Mouse (Mus musculus): ENCODE measurements at regions not wholly inside any gene's neighbourhood (a gene's known extent, or its start where the extent isn't known, plus 50 kb on each side); places are given as distances from the start of the nearest gene placed in this dataset.

- Histone ChIP-seq H3K27ac (replicated peaks) (no peak overlapping the region), H3K4me1 (replicated peaks) (no peaks in the 10 kb centered on the region), H3K4me3 (no peak overlapping the region), H3K9me3 (no peaks in the 10 kb centered on the region), H3K36me3 (no peaks in the 10 kb centered on the region), H3K4me2 (no peak overlapping the region), H3K27me3 (no peaks in the 10 kb centered on the region), H3K9ac (no peak overlapping the region)
- WGBS = 84% methylated on average over 4 of the region's 4 CpGs
- no peak for ATAC-seq (ENCODE audit: low FRiP score, low read depth)
These were observed 250.2 kb upstream of the Fshr start for GRCm38 (mm10) chr17:89450724-89451123.

- H3K36me3 ChIP-seq = no peaks in the 10 kb centered on the region
- H3K9me3 ChIP-seq = no peaks in the 10 kb centered on the region
- ATAC-seq (ENCODE audit: low FRiP score, low read depth) = no peak
These were observed 248.9 kb upstream of the Fshr start for GRCm38 (mm10) chr17:89449391-89449790.

DNA sequence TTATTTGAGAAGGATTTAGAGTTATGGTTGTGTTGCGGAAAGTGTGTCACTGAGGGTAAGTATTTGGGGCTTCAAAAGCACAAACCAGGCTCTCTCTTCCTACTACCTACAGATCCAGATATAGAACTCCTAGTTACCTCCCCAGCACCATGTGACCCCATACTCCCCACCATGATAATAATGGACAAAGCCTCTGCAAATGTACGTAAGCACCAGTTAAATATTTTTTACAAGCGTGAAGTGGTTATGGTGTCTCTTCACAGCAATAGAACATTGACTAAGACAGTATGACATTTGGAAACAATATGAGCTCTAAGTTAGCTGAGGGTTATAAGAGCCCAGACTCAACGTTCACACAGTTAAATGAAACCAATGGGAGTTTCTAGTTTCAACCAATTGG, 233.8 kb upstream of the Fshr start:
- Histone ChIP-seq H3K4me1 (replicated peaks) (no peaks in the 10 kb centered on the region), H3K27ac (replicated peaks) (no peak overlapping the region), H3K27me3 (no peaks in the 10 kb centered on the region), H3K9me3 (no peaks in the 10 kb centered on the region), H3K4me2 (no peak overlapping the region), H3K9ac (no peak overlapping the region), H3K36me3 (no peaks in the 10 kb centered on the region), H3K4me3 (no peak overlapping the region)
- 92% methylated on average over 4 of the region's 4 CpGs for WGBS
- no peak for ATAC-seq (ENCODE audit: low FRiP score, low read depth)

More at GRCm38 (mm10) chr17:89449391-89449790, 248.9 kb upstream of the Fshr start:
- Histone ChIP-seq H3K4me2 (no peak overlapping the region), H3K4me1 (replicated peaks) (no peaks in the 10 kb centered on the region), H3K4me3 (no peak overlapping the region), H3K9ac (no peak overlapping the region), H3K27ac (replicated peaks) (no peak overlapping the region), H3K27me3 (no peaks in the 10 kb centered on the region)

GRCm38 (mm10) chr17:89410026-89410425, 209.6 kb upstream of the Fshr start:
- H3K27ac ChIP-seq (replicated peaks) = no peak overlapping the region
- 91% methylated on average over 1 of the region's 1 CpGs for WGBS

GRCm38 (mm10) chr17:89405589-89405988, 205.1 kb upstream of the Fshr start:
- Histone ChIP-seq H3K27ac (replicated peaks) (no peak overlapping the region), H3K9me3 (no peaks in the 10 kb centered on the region), H3K4me3 (no peak overlapping the region), H3K27me3 (no peaks in the 10 kb centered on the region), H3K36me3 (no peaks in the 10 kb centered on the region), H3K4me1 (replicated peaks) (no peaks in the 10 kb centered on the region), H3K9ac (no peak overlapping the region), H3K4me2 (no peak overlapping the region)
- no peak for ATAC-seq (ENCODE audit: low FRiP score, low read depth)
- WGBS = 67% methylated on average over 2 of the region's 2 CpGs

More at GRCm38 (mm10) chr17:89410026-89410425, 209.6 kb upstream of the Fshr start:
- H3K36me3 ChIP-seq = no peaks in the 10 kb centered on the region
- no peaks in the 10 kb centered on the region for H3K4me1 ChIP-seq (replicated peaks)
- H3K27me3 ChIP-seq = no peaks in the 10 kb centered on the region
- no peak overlapping the region for H3K9ac ChIP-seq
- no peak overlapping the region for H3K4me3 ChIP-seq
- no peak overlapping the region for H3K4me2 ChIP-seq
- ATAC-seq (ENCODE audit: low FRiP score, low read depth) = no peak
- no peaks in the 10 kb centered on the region for H3K9me3 ChIP-seq

- no peak overlapping the region for H3K4me2 ChIP-seq
- ATAC-seq (ENCODE audit: low FRiP score, low read depth) = no peak
- H3K36me3 ChIP-seq = no peaks in the 10 kb centered on the region
- no peak overlapping the region for H3K9ac ChIP-seq
- no peaks in the 10 kb centered on the region for H3K4me1 ChIP-seq (replicated peaks)
- H3K4me3 ChIP-seq = no peak overlapping the region
- H3K9me3 ChIP-seq = no peaks in the 10 kb centered on the region
- H3K27ac ChIP-seq (replicated peaks) = no peak overlapping the region
- H3K27me3 ChIP-seq = no peaks in the 10 kb centered on the region
These were observed 156.8 kb upstream of the Fshr start for GRCm38 (mm10) chr17:89357241-89357640.

GRCm38 (mm10) chr17:89340497-89341205, 140.2 kb upstream of the Fshr start:
- no peak for ATAC-seq (ENCODE audit: low FRiP score, low read depth)
- Histone ChIP-seq H3K4me2 (no peak overlapping the region), H3K36me3 (no peaks in the 10 kb centered on the region), H3K9me3 (no peaks in the 10 kb centered on the region), H3K9ac (no peak overlapping the region), H3K4me3 (no peak overlapping the region), H3K27me3 (no peaks in the 10 kb centered on the region), H3K4me1 (replicated peaks) (no peaks in the 10 kb centered on the region), H3K27ac (replicated peaks) (no peak overlapping the region)
- WGBS = 54% methylated on average over 8 of the region's 8 CpGs

DNA sequence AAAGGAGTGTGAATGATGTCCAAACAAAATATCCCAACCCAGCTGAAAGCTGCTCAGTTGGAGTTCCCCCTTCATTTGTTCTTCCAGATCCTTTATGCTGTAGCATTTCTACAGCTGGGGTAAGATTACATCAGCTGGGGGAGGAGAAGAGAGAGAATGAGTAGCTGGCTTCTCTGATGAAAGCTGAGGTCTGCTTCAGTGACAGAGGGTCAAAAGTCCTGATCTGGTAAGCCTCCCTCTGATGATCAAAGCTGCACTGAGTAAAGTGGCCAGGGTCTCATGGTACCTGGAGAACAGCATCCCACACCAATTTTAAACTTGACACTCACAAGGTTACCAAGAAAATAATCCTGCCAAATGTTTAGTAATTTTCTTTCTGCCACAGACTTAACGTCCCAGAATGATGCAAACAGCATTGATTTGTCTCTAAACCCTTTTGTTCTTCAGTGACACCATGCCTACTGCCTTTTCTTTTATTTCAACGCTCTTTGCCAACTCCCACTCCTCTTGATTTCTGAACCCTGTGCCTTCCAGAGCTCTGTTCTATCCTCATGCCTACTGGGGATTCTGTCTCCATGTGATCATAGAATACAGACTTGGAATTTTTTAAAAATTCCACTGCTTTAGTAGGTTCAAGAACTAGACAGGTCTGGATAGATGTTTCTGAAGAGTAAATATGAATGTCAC, 119.3 kb upstream of the Fshr start:
- no peak for ATAC-seq (ENCODE audit: low FRiP score, low read depth)
- Histone ChIP-seq H3K27me3 (no peaks in the 10 kb centered on the region), H3K9ac (no peak overlapping the region), H3K4me1 (replicated peaks) (no peaks in the 10 kb centered on the region), H3K36me3 (no peaks in the 10 kb centered on the region), H3K4me2 (no peak overlapping the region), H3K4me3 (no peak overlapping the region), H3K9me3 (no peaks in the 10 kb centered on the region), H3K27ac (replicated peaks) (no peak overlapping the region)
- WGBS = 49% methylated on average over 2 of the region's 2 CpGs

- no peaks in the 10 kb centered on the region for H3K27me3 ChIP-seq
- no peak for ATAC-seq (ENCODE audit: low FRiP score, low read depth)
- H3K36me3 ChIP-seq = no peaks in the 10 kb centered on the region
- no peak overlapping the region for H3K27ac ChIP-seq (replicated peaks)
- WGBS = 95% methylated on average over 1 of the region's 1 CpGs
- H3K9me3 ChIP-seq = no peaks in the 10 kb centered on the region
- H3K4me2 ChIP-seq = no peak overlapping the region
- no peak overlapping the region for H3K4me3 ChIP-seq
- H3K4me1 ChIP-seq (replicated peaks) = no peaks in the 10 kb centered on the region
- no peak overlapping the region for H3K9ac ChIP-seq
These were observed 117.9 kb upstream of the Fshr start for GRCm38 (mm10) chr17:89318356-89318755.

DNA sequence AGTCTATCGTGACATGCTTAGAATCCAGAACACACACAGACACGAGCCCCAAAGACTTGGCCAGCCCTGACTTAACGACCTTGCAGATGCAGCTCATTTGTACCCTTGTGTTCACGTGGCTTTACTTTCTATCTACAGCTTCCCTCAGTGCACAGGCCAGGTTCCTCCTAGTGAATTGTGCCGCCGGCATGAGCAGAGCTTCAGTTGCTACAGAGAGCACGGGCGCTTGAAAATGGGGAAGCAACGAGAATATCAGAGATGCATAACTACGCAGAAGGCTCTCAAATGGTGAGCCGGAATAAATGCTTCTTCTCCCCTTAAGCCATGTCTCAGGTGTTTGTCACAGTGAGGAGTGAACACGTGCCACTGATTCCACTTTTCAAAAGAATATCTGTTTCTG, 110.7 kb upstream of the Fshr start:
- H3K9ac ChIP-seq = no peak overlapping the region
- H3K9me3 ChIP-seq = no peaks in the 10 kb centered on the region
- H3K27ac ChIP-seq (replicated peaks) = no peak overlapping the region
- WGBS = 90% methylated on average over 12 of the region's 12 CpGs
- H3K4me2 ChIP-seq = no peak overlapping the region
- no peaks in the 10 kb centered on the region for H3K36me3 ChIP-seq
- no peak for ATAC-seq (ENCODE audit: low FRiP score, low read depth)
- no peak overlapping the region for H3K4me3 ChIP-seq
- no peaks in the 10 kb centered on the region for H3K4me1 ChIP-seq (replicated peaks)
- H3K27me3 ChIP-seq = no peaks in the 10 kb centered on the region

DNA sequence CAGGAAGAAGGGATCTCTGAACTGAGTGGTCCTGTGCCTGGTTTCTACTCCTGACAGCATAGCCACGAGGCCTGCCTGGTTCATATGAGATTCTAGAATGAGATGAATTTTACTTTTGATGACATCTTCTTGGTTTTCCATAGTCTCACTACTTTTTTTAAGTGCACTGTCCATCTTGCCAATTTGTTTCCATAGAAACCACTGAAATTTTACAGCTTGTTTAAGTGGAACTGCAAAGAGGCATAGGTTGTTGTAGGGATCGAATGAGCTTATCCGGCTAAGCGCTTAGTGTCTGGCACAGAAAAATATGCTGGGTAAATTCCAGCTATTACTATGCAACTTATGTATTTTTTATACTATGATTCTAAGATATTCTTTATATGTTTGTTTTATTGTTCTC, 100.8 kb upstream of the Fshr start:
- H3K27me3 ChIP-seq = no peaks in the 10 kb centered on the region

DNA sequence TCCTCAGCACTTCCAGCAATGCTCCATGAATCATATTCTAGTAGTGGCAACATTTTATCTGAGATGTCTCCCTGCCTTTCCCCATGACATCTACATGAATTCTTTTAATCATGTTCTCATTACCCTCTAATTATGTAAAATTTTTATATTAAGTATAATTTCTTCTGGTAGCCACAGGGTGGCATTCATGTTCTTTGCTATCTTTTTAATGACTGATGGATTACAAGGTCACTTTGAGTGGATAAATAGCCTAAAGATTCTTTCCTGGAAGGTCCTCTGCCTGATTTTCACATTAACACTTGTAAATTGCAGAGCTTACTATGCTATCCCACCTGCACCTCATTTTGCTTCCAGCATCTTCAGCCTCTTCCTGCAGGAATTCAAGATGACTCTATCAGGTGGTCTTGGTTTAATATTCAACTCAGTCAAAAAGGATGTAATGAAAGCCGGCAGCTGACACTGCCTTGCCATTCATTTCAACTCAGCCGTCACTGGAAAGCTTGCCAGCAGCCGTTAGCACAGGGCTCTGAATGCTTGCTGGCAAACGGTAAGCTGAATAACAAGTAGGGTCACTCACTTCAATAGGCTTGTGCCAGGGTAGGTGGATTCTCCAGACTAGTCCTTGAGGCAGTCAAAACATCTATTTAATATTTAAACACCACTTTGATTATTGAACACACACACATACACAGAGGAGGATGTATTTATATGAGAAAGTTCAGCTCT, 97.0 kb upstream of the Fshr start:
- ATAC-seq (ENCODE audit: low FRiP score, low read depth) = peak; percentile 71; the same call in 1 of the 2 replicates
- Histone ChIP-seq H3K9me3 (no peaks in the 10 kb centered on the region), H3K4me1 (replicated peaks) (peaks cover 8% of the 10 kb centered on the region; the same call in 1 of the 2 replicates), H3K27ac (replicated peaks) (no peak overlapping the region), H3K27me3 (no peaks in the 10 kb centered on the region), H3K9ac (no peak overlapping the region), H3K36me3 (no peaks in the 10 kb centered on the region), H3K4me3 (no peak overlapping the region), H3K4me2 (no peak overlapping the region)
- 9% methylated on average over 4 of the region's 4 CpGs for whole genome bisulfite sequencing

More for the DNA sequence above, 100.8 kb upstream of the Fshr start:
- Histone ChIP-seq H3K4me3 (no peak overlapping the region), H3K4me2 (no peak overlapping the region), H3K9ac (no peak overlapping the region), H3K36me3 (no peaks in the 10 kb centered on the region), H3K4me1 (replicated peaks) (peaks cover 8% of the 10 kb centered on the region; the same call in 1 of the 2 replicates), H3K9me3 (no peaks in the 10 kb centered on the region), H3K27ac (replicated peaks) (no peak overlapping the region)
- no peak for ATAC-seq (ENCODE audit: low FRiP score, low read depth)
- WGBS = 86% methylated on average over 4 of the region's 4 CpGs

All from hindbrain, embryonic 15.5 days (tissue).